Mouse (Mus musculus) lung, postnatal 0 days (tissue): ENCODE measurements around the gene Pcdh15.

Experiments used
- CTCF ChIP-seq: IDR thresholded peaks from 2 replicates; pipeline ENCODE4 v1.5.1; 2016; ENCODE audit warnings: antibody characterized with exemption, mild to moderate bottlenecking
- EP300 ChIP-seq: IDR thresholded peaks from 2 replicates; pipeline ENCODE4 v1.6.1; 2016; ENCODE audit warnings: antibody characterized with exemption, mild to moderate bottlenecking, control low read depth

DNA sequence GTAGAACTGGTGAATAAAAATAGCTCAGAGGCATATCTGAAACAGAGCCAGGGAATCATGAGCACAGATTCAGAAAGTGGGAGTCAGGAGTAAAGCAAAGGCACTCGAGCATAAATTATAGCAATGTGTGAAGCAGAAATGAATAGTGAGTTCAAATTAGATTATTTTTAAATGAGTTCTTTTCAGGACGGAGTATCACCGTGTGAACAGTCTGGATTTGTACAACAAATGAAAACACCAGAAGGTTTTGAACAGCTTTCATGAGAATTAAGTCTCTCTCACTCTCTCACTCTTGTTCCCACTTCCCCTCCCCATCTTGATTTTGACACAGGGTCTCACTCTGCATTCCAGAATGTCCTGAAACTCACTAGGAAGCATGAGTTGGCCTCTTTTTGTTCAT is 1381.6 kb downstream of the Pcdh15 start:
- TF ChIP-seq CTCF (no peak), EP300 (no peak)
